Mouse (Mus musculus): ENCODE measurements around the gene Hoxb6.
A peak's percentile ranks its signal among the peaks of the same experiment; 100 is the strongest.

Hoxb6 gene

GRCm38 (mm10) chr11:96269869-96270268, 22.4 kb upstream of the Hoxb6 start:
- peak; percentile 86 for DNase-seq

GRCm38 (mm10) chr11:96270996-96271540, 21.2 kb upstream of the Hoxb6 start, which contains the start of gene Hoxb9:
Hoxb9 (plus strand) TSS chr11:96271457.
- DNase-seq, result peak; percentile 85

- DNase-seq, result peak; percentile 88
Measured at GRCm38 (mm10) chr11:96271541-96272011, 20.7 kb upstream of the Hoxb6 start.

DNA sequence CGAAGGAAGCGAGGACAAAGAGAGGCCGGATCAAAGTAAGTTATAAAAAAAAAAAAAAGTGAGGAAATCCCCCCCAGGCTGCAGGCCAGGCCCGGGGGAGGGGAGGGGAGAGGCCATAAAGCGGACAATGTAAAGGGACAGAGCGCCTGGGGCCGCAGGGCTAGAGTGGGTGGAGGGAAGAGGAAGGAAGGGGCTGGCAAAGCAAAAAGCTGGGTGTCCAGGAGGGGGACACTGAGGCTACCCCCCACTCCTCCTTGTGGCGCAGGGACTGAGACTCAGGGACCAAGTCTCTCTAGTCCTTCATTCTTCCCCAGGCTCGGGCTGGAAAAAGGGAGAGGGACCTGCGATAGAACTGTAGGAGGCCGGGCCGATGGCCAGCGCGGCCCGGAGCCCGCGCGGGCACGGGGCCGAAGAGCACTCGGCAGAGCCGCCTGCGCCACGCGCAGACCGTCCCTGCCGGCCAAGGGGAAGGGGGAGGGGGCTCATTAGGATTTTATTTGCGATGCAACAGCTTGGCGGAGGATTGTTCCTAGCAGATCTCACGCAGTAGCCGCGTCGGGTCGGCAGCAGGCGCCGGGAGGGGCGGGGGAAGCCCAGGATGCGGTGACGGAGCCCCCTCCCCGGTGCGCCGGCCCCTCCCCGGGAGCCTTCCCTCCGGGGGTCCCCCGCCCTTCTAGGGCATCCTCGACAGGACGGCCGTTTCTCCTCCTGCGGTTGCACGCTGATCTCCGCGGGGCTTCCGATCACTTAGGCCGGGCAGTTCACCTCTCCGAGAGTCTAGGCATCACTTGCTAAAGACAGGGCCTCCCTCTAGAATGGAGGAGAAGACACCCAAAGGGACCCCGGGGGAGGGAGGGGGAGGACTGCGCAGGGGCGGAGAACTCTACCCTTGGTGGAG, 20.0 kb upstream of the Hoxb6 start:
- DNase-seq, result peak; percentile 74

DNA sequence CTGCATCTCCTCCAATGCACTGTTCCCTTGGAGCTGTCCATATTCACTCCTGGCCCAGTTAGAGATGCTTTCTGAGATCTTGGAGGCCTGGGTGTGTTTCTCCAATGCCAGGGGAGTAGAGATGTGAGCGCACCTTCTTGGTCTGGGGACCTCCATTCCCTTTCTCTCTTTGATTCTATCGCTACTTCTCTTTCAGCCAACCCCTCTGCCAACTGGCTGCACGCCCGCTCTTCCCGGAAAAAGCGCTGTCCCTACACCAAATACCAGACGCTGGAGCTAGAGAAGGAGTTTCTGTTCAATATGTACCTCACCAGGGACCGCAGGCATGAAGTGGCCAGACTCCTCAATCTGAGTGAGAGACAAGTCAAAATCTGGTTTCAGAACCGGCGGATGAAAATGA, 17.8 kb upstream of the Hoxb6 start:
- no peak for DNase-seq

GRCm38 (mm10) chr11:96275896-96276295, 16.4 kb upstream of the Hoxb6 start:
- DNase-seq, result peak; percentile 80

DNA sequence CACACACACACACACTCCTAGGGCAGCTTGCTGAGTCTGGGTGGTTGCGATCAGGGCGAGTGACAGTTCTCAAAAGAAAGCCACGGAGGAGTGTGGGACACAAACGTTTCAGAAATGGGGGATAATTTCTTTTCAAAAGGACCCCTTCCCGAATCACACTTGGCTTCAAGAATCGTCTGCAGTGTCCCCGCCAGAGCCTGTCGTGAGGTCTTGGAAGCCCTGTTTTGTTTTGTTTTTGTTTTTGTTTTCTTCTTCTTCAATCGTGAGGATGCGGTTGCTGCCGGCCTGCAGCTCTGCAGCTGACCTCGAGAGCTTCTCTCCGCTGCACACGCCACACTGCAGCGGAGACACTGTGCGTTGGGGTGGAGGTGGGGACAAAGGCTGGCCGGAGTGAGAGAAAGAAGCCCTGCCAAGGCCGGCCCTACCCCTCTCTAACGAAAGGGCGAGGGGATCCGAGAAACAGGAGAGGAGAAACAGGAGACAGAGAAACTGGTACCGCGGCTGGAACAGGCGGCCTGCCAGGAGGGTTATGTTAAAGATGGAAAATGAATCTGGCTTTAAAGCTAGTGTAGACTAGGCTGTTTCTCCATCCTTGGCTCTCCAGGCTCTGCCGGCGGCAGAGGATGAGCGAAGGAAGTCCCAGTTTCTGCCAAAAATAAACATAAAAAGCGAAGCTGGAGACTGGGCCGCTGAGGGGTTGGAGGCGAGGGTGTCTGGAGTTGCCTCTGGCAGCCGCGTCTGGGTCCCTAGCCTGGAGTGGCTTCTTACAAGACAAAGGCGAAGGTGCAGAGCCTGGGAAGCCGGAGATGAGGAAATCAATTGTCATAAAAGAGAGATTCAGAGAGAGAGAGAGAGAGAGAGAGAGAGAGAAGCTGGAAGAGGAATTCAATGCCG, 14.9 kb upstream of the Hoxb6 start:
- DNase-seq, result no peak

- no peak for DNase-seq
Measured at GRCm38 (mm10) chr11:96278324-96278723, 14.0 kb upstream of the Hoxb6 start.

- DNase-seq, result peak; percentile 93
Measured at GRCm38 (mm10) chr11:96278773-96279172, 13.5 kb upstream of the Hoxb6 start.

GRCm38 (mm10) chr11:96279421-96280233, 12.6 kb upstream of the Hoxb6 start:
- peak; percentile 72 for DNase-seq

- DNase-seq, result peak; percentile 70
Measured at GRCm38 (mm10) chr11:96280399-96281378, 11.6 kb upstream of the Hoxb6 start.

DNA sequence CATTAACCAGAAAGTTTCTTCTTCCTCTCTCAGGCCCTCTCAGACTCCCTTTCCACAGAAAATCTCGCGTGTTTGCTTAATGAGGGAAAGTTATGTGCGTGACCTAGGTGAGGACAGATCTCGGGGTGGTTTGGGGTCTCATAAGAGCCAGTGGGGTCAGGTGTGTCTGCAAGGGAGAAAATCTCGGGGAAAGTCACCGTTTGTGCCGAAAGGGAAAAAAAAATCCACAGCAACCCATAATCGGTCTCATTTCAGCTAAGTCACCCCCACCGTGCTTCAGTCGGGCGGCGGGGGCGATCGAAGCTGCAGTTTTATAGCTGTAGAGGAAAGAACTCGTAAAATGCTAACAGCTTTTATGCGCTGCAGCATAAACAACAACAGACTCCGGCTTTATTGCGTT, 10.9 kb upstream of the Hoxb6 start:
- no peak for DNase-seq

- DNase-seq, result no peak
Measured at GRCm38 (mm10) chr11:96281855-96282570, 10.3 kb upstream of the Hoxb6 start, which contains the start of gene Hoxb8. Hoxb8 (plus strand) TSS chr11:96281905.

- DNase-seq, result no peak
Measured at GRCm38 (mm10) chr11:96282795-96283430, 9.4 kb upstream of the Hoxb6 start.

DNA sequence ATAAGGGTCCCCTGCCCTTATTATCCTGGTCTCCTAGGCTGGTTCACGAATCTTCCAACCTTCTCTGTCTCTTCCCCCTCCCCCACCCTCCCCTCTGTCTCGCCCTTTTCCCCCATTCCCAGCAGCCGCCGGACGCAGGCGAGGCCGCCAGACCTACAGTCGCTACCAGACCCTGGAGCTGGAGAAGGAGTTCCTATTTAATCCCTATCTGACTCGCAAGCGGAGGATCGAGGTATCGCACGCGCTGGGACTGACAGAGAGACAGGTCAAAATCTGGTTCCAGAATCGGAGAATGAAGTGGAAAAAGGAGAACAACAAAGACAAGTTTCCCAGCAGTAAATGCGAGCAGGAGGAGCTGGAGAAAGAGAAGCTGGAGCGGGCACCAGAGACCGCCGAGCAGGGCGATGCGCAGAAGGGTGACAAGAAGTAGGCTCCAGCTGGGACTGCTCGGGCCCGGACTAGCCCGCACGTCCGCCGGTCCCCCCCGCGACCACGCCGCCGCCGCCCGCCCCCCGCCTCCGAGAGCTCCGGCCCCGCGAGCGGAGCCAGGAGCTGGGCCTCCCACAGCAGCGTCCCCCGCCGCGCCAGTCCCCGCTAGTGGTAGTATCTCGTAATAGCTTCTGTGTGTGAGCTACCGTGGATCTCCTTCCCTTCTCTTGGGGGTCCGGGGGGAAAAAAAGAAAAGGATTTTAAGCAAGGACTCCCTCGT, 8.1 kb upstream of the Hoxb6 start:
- DNase-seq, result peak; percentile 75

DNA sequence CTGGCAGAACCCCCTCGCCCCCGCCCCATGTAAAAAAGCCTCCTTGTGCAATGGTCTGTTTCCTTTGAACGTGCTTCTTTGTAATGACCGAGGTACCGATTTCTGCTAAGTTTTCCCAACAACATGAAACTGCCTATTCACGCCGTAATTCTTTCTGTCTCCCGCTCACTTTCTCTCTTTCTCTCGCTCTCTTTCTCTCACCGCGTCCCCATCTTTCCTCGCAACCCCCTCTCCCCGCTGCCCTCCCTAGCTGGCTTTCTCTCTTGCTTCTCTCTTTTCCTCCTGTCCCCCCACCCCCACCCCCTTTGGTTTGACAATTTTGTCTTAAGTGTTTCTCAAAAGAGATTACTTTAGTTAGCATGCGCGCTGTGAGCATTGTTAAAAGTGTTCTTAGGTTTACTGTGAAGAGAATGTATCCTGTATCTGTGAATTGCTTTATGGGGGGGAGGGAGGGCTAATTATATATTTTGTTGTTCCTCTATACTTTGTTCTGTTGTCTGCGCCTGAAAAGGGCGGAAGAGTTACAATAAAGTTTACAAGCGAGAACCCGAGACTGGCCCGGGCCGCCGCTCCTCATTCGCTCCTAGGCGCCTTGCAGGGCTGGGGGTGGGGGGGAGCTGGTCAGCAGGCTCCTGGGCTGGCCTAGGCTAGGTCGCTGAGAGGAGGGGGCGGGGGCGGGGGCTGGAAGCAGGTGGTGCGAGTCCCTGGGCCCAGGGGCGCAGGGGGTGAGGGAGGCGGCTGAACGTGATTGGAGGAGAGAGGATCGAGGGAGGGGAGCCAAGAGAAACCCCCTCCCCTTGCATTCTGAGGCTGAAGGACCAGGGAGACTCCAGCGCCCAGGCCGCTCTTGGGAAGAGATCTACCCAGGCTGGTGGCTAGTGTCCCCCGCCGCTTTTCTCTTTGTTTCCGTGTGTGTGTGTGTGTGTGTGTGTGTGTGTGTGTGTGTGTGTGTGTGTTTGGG, 7.2 kb upstream of the Hoxb6 start:
- peak; percentile 88 for DNase-seq
